Mouse (Mus musculus): ENCODE measurements around the gene Kif2a.

DNA sequence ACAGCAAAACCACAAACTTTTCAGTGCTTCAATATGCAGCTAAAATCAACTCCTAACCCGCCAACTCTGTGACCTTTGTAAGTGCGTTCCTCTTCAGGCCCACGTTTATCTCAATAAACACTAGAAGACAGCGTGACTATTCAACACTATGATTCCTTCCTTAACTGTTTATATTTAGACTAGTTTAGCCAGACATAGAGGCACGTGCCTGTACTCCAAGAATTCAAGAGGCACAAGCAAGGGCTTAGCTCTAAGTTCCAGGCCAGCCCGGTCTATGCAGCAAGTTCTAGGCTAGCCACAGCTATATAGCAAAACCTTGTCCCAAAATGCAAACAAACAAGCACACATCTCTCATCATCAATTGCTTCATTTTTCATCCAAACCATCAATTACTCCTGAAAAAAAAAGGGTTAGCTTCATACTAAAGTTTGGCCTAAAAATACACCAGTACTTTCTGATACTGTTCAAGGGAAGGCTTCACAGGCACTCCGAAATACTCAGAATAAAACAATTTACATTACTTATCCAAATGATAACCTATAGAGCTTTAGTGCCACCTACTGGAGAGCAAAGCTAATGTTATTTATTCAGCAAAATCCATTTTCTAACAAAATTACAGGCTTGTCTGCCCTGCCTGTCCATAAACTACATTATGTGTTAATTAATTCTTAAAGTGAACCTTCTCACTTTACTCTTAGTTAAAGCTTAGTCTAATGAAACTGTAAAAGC lies 103.4 kb downstream of the Kif2a start:
- TF ChIP-seq CTCF (IDR thresholded peaks at IDR 0.05; ENCODE audit: borderline replicate concordance, insufficient read depth, low read depth, low read length) (no peak), POLR2A (IDR thresholded peaks at IDR 0.05; ENCODE audit: borderline replicate concordance, insufficient read depth, low read length) (no peak)

Measured in cerebellum, adult 2 months (tissue).